Mouse (Mus musculus): ENCODE measurements around the gene Rbm42.

- TF ChIP-seq CTCF (conservative IDR thresholded peaks at IDR 0.05; ENCODE audit: insufficient read depth, insufficient read length, low read depth, low read length), result no peak
- no peak for TF ChIP-seq POLR2A (IDR thresholded peaks at IDR 0.05; ENCODE audit: low read depth, low read length)
Measured at GRCm38 (mm10) chr7:30592772-30593423, 57.2 kb downstream of the Rbm42 start.
